Mouse (Mus musculus): ENCODE measurements at regions not wholly inside any gene's neighbourhood (a gene's known extent, or its start where the extent isn't known, plus 50 kb on each side); places are given as distances from the start of the nearest gene placed in this dataset.

DNA sequence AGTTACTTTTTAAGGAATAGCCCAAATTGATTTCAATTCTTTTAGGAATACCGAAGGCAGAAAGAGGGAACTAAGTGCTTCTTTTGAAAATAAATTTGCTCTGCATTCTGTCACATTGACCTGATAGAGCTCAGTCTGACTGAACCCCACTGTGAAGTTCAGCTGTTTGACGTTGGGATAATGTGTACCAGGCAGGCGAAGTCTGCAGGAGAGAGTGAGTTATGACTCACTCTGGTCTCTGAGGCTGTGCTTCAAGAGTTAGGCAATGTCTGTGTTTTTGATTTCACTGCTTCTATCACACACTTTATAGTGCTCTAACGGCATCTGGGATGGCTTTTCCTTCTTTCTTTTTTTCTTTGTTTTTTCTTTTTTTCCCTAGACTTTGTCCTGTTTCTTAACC lies 283.5 kb downstream of the Naf1 start:
- 62% methylated on average over 4 of the region's 4 CpGs for WGBS
- H3K4me1 ChIP-seq (replicated peaks), result no peaks in the 10 kb centered on the region

DNA sequence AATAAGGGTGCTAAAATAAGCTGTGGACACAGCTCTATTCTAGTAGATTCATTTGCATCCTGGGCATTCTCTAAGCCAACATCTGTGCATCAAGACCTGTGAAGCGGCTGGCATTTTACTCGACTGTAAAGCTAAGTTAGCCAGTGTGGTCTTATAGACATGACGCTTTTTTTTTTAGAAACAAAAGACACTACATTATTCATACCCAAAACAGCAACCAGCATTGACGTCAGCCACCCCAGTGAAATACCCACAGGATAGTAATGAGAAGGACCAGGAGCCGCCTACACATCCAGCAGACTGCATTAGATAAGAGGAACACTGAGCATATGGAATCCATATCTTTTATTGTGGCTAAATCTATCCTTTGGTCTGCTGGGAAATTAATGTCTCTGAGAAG lies 321.7 kb downstream of the Naf1 start:
- 78% methylated on average over 5 of the region's 5 CpGs for WGBS
- no peak for ATAC-seq (ENCODE audit: low FRiP score, low read depth)
- Histone ChIP-seq H3K9ac (no peak overlapping the region), H3K27me3 (no peaks in the 10 kb centered on the region), H3K27ac (replicated peaks) (no peak overlapping the region), H3K4me3 (no peak overlapping the region), H3K9me3 (no peaks in the 10 kb centered on the region), H3K4me2 (no peak overlapping the region), H3K4me1 (replicated peaks) (no peaks in the 10 kb centered on the region), H3K36me3 (no peaks in the 10 kb centered on the region)

More for the DNA sequence above, 283.5 kb downstream of the Naf1 start:
- Histone ChIP-seq H3K9me3 (no peaks in the 10 kb centered on the region), H3K36me3 (no peaks in the 10 kb centered on the region), H3K9ac (no peak overlapping the region), H3K4me3 (no peak overlapping the region), H3K27ac (replicated peaks) (no peak overlapping the region), H3K4me2 (no peak overlapping the region), H3K27me3 (no peaks in the 10 kb centered on the region)
- ATAC-seq (ENCODE audit: low FRiP score, low read depth), result no peak

DNA sequence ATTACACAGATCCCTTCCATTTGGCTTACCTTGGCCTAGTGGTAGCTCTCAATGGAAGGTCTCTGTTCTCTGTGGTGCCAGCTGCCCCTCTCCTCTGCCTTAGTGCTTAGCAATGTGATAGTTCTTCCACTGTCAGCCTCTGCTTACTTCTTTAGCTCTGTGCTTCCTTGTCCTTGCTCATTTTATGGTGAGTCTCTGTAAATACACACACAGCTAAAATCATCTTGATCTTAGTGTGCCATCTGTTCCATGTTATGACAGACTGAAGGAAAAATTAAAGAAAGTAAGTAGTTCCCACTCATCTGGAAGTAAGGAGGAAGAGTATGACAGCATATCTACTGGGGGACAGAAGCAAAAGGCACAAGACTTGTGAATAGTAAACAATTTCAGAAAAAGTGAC lies 324.4 kb upstream of the Nat3 start:
- Histone ChIP-seq H3K27ac (replicated peaks) (no peak overlapping the region), H3K27me3 (no peaks in the 10 kb centered on the region), H3K4me3 (no peak overlapping the region), H3K9me3 (no peaks in the 10 kb centered on the region), H3K9ac (no peak overlapping the region), H3K4me2 (no peak overlapping the region), H3K4me1 (replicated peaks) (no peaks in the 10 kb centered on the region), H3K36me3 (no peaks in the 10 kb centered on the region)
- no peak for ATAC-seq (ENCODE audit: low FRiP score, low read depth)

DNA sequence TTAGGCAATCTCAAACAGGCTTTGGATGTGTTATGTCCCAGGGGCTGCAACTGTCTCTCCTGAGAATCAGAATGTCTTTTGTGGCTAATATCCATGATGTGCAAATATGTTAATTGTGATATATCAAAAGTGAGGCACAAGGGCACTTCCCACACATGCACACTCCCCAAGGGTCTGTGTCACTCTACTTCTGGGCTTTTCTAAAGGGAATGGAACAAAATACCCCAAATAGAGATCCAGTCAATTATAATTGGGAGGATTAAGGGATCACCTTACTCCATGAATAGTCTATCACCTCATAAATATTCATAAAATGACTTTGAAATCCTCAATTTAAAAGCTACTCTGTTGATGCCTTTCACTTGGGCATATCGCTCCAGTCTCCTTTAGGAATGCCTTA lies 317.6 kb upstream of the Nat3 start:
- Histone ChIP-seq H3K4me1 (replicated peaks) (no peaks in the 10 kb centered on the region), H3K4me3 (no peak overlapping the region), H3K4me2 (no peak overlapping the region), H3K9ac (no peak overlapping the region), H3K36me3 (no peaks in the 10 kb centered on the region), H3K27me3 (no peaks in the 10 kb centered on the region), H3K9me3 (no peaks in the 10 kb centered on the region), H3K27ac (replicated peaks) (no peak overlapping the region)
- no peak for ATAC-seq (ENCODE audit: low FRiP score, low read depth)
- WGBS, result 56% methylated on average over 1 of the region's 1 CpGs

DNA sequence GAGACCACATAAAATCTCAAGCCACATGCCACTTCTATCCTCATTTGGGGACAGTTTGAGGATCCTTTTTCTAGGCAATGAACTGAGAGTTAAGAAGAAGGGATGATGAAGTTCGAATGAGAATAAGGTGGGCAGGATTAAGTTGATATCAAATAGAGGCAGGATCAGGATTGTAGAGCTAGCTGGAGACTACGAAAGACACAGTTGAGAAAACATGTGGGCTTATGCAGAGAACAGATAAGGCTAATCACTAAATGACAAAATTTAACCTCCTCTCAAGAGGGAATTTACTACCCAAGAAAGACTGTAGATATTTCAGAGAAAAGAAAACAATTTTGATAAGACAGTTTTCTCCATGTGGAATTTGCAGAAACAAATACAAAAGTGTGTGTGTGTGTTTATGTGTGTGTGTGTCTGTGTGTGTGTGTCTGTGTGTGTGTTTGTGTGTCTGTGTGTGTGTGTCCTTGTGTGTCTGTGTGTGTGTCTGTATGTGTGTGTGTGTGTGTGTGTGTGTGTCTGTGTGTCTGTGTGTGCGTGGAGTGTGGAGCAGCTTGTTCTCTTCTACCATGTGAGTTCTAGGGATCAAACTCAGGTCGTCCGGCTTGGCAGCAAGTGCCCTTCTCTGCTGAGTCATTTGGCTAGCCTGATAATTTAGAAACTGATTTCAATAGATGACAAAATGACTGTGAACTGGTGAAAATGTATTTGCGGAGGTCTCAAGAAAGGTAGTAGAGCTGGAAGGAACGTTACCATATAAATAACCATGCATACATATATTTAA lies 291.5 kb upstream of the Nat3 start:
- no peak overlapping the region for H3K4me2 ChIP-seq
- no peak overlapping the region for H3K4me3 ChIP-seq
- ATAC-seq (ENCODE audit: low FRiP score, low read depth), result no peak
- no peak overlapping the region for H3K27ac ChIP-seq (replicated peaks)
- H3K36me3 ChIP-seq, result no peaks in the 10 kb centered on the region
- no peaks in the 10 kb centered on the region for H3K4me1 ChIP-seq (replicated peaks)
- H3K9ac ChIP-seq, result no peak overlapping the region
- 79% methylated on average over 7 of the region's 7 CpGs for WGBS
- H3K9me3 ChIP-seq, result no peaks in the 10 kb centered on the region
- no peaks in the 10 kb centered on the region for H3K27me3 ChIP-seq

DNA sequence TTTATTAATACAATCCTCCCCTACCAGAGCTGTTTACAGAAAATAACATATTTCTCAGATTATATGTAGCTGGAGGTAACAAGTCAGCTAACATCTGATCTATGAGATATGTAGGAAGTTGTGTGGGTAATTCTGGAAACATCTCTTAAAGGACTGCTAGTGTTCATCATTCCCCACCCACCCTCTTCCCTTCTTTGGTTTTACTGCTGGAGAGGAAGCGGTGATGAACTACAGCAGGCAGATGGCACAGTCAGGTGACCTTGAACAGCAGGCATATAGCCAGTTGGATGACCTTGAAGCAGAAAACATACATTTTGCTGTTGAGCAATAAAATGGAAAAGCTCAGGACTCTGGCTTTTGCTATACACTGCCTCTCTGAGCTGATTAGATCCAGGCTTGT lies 284.7 kb upstream of the Nat3 start:
- Histone ChIP-seq H3K27ac (replicated peaks) (no peak overlapping the region), H3K4me2 (no peak overlapping the region), H3K27me3 (no peaks in the 10 kb centered on the region), H3K9ac (no peak overlapping the region), H3K9me3 (no peaks in the 10 kb centered on the region), H3K36me3 (no peaks in the 10 kb centered on the region), H3K4me1 (replicated peaks) (no peaks in the 10 kb centered on the region), H3K4me3 (no peak overlapping the region)
- ATAC-seq (ENCODE audit: low FRiP score, low read depth), result no peak
- 73% methylated on average over 1 of the region's 1 CpGs for WGBS

DNA sequence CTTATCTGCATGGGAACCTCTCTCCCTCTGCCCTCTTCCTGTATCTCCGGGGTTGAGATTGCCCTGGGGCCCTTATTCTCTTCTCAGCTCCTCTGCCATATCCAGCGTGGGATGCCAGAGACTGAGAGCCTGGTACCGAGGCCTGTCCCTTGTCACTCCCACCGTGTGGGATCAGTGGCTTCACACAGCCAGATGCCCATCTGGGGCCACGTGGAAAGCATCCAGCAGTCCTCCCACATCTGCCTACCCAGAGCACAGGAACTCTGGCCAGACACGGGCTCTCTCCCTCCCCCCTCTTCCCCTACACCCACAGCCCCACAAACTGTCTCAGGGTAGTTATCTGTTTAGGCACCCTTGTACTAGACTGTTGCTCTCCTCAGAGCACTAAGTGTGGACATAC lies 244.9 kb upstream of the Nat3 start:
- H3K4me3 ChIP-seq, result no peak overlapping the region
- H3K36me3 ChIP-seq, result no peaks in the 10 kb centered on the region
- no peak overlapping the region for H3K9ac ChIP-seq
- no peaks in the 10 kb centered on the region for H3K9me3 ChIP-seq
- no peaks in the 10 kb centered on the region for H3K27me3 ChIP-seq
- no peak overlapping the region for H3K4me2 ChIP-seq
- H3K4me1 ChIP-seq (replicated peaks), result no peaks in the 10 kb centered on the region
- no peak for ATAC-seq (ENCODE audit: low FRiP score, low read depth)
- no peak overlapping the region for H3K27ac ChIP-seq (replicated peaks)
- WGBS, result 71% methylated on average over 6 of the region's 6 CpGs

DNA sequence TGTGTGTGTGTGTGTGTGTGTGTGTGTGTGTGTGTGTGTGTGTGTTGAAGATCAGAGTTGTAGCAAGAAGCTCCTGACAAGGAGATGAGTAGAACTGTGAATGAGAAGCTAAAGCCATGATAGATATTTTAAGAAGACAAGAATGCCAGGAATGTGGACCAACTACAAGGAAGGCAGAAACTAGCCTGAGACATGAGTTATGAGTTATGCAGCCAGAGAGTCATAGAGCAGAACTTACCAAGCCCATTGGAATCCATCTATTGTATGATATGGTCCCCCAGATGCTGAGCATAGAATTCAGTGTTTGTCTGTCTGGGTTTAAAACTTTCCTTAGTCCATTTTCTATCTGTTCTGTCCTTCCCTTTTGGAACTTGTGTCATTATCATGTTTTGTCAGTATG lies 244.2 kb upstream of the Nat3 start:
- ATAC-seq (ENCODE audit: low FRiP score, low read depth), result no peak
- no peak overlapping the region for H3K4me2 ChIP-seq
- H3K4me3 ChIP-seq, result no peak overlapping the region
- H3K36me3 ChIP-seq, result no peaks in the 10 kb centered on the region
- no peak overlapping the region for H3K9ac ChIP-seq
- H3K27me3 ChIP-seq, result no peaks in the 10 kb centered on the region
- H3K4me1 ChIP-seq (replicated peaks), result no peaks in the 10 kb centered on the region
- H3K27ac ChIP-seq (replicated peaks), result no peak overlapping the region
- no peaks in the 10 kb centered on the region for H3K9me3 ChIP-seq

DNA sequence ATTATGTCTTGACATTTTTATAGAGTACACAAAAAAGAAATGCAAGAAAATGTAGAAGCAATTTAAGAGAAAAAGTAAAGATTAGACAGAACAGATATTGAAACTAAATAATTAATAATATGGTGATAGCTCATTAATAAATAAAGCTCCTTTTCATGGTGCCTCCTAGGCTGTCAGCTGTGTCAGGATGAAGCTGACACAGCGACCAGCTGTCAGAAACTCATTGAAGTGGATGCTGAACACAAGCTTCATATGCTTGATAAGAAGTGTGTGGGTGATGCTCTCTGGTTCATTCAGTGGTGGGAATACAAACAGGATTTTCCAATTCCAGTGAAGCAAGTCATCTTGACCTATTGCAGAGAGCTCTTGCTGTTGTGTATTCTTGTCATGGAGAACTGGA lies 213.2 kb upstream of the Nat3 start:
- no peaks in the 10 kb centered on the region for H3K36me3 ChIP-seq
- no peak overlapping the region for H3K27ac ChIP-seq (replicated peaks)
- no peaks in the 10 kb centered on the region for H3K27me3 ChIP-seq
- no peak overlapping the region for H3K4me3 ChIP-seq
- H3K4me1 ChIP-seq (replicated peaks), result no peaks in the 10 kb centered on the region
- ATAC-seq (ENCODE audit: low FRiP score, low read depth), result no peak
- WGBS, result 69% methylated on average over 1 of the region's 1 CpGs
- H3K9me3 ChIP-seq, result no peaks in the 10 kb centered on the region
- H3K4me2 ChIP-seq, result no peak overlapping the region
- no peak overlapping the region for H3K9ac ChIP-seq

DNA sequence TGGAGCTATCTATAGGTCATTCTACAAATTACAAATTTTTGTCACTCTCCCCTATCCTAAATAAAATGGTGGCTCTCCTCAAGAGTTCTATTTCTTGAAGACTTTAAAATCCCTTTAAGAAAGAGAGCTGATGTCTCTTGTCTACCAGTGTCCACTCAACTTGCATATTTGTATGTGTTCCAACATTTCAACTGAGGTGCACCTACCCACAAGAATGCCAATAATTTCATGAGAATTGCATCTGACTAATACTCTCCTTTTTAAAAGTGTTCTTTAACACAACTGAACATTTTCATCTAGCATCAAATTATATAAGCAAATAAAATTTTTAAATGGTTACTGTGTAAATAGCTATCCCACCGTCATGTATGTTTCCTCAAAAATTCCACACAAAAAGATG lies 206.3 kb upstream of the Nat3 start:
- WGBS, result 93% methylated on average over 1 of the region's 1 CpGs
- ATAC-seq (ENCODE audit: low FRiP score, low read depth), result no peak
- Histone ChIP-seq H3K4me3 (no peak overlapping the region), H3K36me3 (no peaks in the 10 kb centered on the region), H3K9ac (no peak overlapping the region), H3K27ac (replicated peaks) (no peak overlapping the region), H3K4me2 (no peak overlapping the region), H3K4me1 (replicated peaks) (no peaks in the 10 kb centered on the region), H3K27me3 (no peaks in the 10 kb centered on the region), H3K9me3 (no peaks in the 10 kb centered on the region)

DNA sequence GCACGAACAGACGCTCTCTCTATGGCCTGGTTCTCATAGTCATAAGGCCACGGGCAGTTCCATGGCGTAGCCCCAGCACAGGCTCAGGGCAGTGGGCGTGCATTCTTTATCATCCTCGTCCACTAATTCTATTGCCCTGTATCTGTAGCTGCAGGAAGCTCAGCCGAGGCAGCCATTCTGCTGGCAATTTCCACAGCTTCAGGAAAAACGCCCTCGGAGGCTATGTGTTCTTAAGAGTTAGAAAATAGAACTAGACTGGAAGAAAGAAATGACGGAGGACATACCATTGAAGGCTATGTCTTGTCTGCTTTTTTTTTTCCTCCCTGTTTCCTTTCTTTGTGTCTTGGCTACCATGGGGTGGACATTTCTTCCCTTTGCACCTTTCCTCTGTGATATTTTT lies 205.0 kb upstream of the Nat3 start:
- no peak overlapping the region for H3K27ac ChIP-seq (replicated peaks)
- 87% methylated on average over 10 of the region's 10 CpGs for WGBS
- no peaks in the 10 kb centered on the region for H3K27me3 ChIP-seq
- H3K4me1 ChIP-seq (replicated peaks), result no peaks in the 10 kb centered on the region
- ATAC-seq (ENCODE audit: low FRiP score, low read depth), result no peak
- no peaks in the 10 kb centered on the region for H3K9me3 ChIP-seq
- H3K4me3 ChIP-seq, result no peak overlapping the region
- no peaks in the 10 kb centered on the region for H3K36me3 ChIP-seq
- H3K9ac ChIP-seq, result no peak overlapping the region
- no peak overlapping the region for H3K4me2 ChIP-seq

DNA sequence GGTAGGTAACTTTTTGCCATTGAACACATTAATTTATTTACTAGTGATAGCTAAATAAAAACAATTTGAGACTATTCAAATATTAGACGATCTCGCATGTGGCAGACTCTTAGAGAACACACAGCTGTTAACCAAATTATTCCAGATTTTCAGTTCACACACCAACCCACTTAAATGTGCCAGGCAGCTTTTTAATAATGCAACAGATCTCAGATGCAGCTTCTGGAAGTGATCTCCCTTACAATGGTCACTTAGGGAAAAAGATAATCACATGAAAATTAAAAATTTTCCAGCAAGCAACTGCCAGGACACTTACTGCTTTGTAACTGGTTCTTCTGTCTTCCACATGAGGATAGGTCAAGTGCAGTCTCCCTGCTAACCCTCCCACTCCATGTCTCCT lies 203.1 kb upstream of the Nat3 start:
- Histone ChIP-seq H3K9ac (no peak overlapping the region), H3K27ac (replicated peaks) (no peak overlapping the region), H3K4me3 (no peak overlapping the region), H3K4me1 (replicated peaks) (no peaks in the 10 kb centered on the region), H3K9me3 (no peaks in the 10 kb centered on the region), H3K27me3 (no peaks in the 10 kb centered on the region), H3K36me3 (no peaks in the 10 kb centered on the region), H3K4me2 (no peak overlapping the region)
- ATAC-seq (ENCODE audit: low FRiP score, low read depth), result no peak
- 82% methylated on average over 2 of the region's 2 CpGs for WGBS

DNA sequence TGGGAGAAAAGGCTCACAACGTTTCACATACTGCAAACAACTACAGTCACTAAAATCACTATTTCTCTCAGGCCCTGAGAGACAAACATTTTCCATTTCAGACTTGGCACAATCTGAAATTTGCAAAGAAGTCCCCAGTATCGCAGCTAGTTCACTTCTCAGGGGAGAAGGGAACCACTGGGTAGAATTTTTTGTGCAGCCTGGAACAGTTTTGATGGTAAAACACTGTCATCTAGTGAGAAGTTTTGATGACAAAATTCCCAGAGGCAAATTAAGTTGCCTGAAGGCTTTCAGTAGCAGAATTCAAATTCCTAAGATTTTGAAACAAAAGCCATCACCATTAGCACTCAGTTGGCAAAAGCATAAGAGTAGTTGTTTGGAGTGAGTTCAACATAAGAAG lies 195.2 kb upstream of the Nat3 start:
- ATAC-seq (ENCODE audit: low FRiP score, low read depth), result no peak
- Histone ChIP-seq H3K4me3 (no peak overlapping the region), H3K4me1 (replicated peaks) (no peaks in the 10 kb centered on the region), H3K36me3 (no peaks in the 10 kb centered on the region), H3K4me2 (no peak overlapping the region), H3K27me3 (no peaks in the 10 kb centered on the region), H3K9ac (no peak overlapping the region), H3K27ac (replicated peaks) (no peak overlapping the region), H3K9me3 (no peaks in the 10 kb centered on the region)
- 82% methylated on average over 2 of the region's 2 CpGs for WGBS
